Mouse (Mus musculus): ENCODE results near the gene Wdr24. TPM values are rescaled to one million over a fixed set of nuclear protein-coding genes. Genes with fewer than 3 reads are reported as not detected.

The Wdr24 gene
- polyA plus RNA-seq, 1 experiment, result 14.5 TPM

GRCm38 (mm10) chr17:25829558-25830017 lies 6.2 kb downstream of the Wdr24 start:
- 0 out of 2 replicates have a peak overlapping the region, but pooled peaks have one; percentile 59 for H3K27ac ChIP-seq (ENCODE audit: insufficient read depth, low read length)
- peaks cover 3% of the 10 kb centered on the region; the same call in 1 of the 2 replicates for H3K4me1 ChIP-seq (ENCODE audit: control insufficient read depth, insufficient read depth, low read length)
- H3K4me3 ChIP-seq (ENCODE audit: insufficient read depth, low read length), result peak overlapping the region; percentile 44
- TF ChIP-seq POLR2A (IDR thresholded peaks at IDR 0.05; ENCODE audit: low read depth, low read length) (peak; percentile 49; the same call in 1 of the 2 replicates), CTCF (IDR thresholded peaks at IDR 0.05; ENCODE audit: borderline replicate concordance, insufficient read depth, low read length) (no peak)

- H3K4me3 ChIP-seq (ENCODE audit: insufficient read depth, low read length), result no peak overlapping the region
- TF ChIP-seq CTCF (IDR thresholded peaks at IDR 0.05; ENCODE audit: borderline replicate concordance, insufficient read depth, low read length) (no peak), POLR2A (IDR thresholded peaks at IDR 0.05; ENCODE audit: low read depth, low read length) (no peak; the same call in 1 of the 2 replicates)
- H3K27ac ChIP-seq (ENCODE audit: insufficient read depth, low read length), result no peak overlapping the region
- peaks cover 7% of the 10 kb centered on the region; the same call in 1 of the 2 replicates for H3K4me1 ChIP-seq (ENCODE audit: control insufficient read depth, insufficient read depth, low read length)
Observed at GRCm38 (mm10) chr17:25830200-25830753, 6.8 kb downstream of the Wdr24 start.

GRCm38 (mm10) chr17:25830806-25831431 lies 7.5 kb downstream of the Wdr24 start:
- H3K4me3 ChIP-seq (ENCODE audit: insufficient read depth, low read length), result peak overlapping the region; percentile 86
- H3K27ac ChIP-seq (ENCODE audit: insufficient read depth, low read length), result no peak overlapping the region
- no peak for TF ChIP-seq CTCF (IDR thresholded peaks at IDR 0.05; ENCODE audit: borderline replicate concordance, insufficient read depth, low read length)
- peak; percentile 23; the same call in 1 of the 2 replicates for TF ChIP-seq POLR2A (IDR thresholded peaks at IDR 0.05; ENCODE audit: low read depth, low read length)
- peaks cover 7% of the 10 kb centered on the region for H3K4me1 ChIP-seq (ENCODE audit: control insufficient read depth, insufficient read depth, low read length)

GRCm38 (mm10) chr17:25831451-25832281 lies 8.2 kb downstream of the Wdr24 start:
- H3K27ac ChIP-seq (ENCODE audit: insufficient read depth, low read length), result peak overlapping the region; percentile 77
- peaks cover 12% of the 10 kb centered on the region for H3K4me1 ChIP-seq (ENCODE audit: control insufficient read depth, insufficient read depth, low read length)
- peak overlapping the region; percentile 86 for H3K4me3 ChIP-seq (ENCODE audit: insufficient read depth, low read length)
- TF ChIP-seq POLR2A (IDR thresholded peaks at IDR 0.05; ENCODE audit: low read depth, low read length) (peak; percentile 22), CTCF (IDR thresholded peaks at IDR 0.05; ENCODE audit: borderline replicate concordance, insufficient read depth, low read length) (no peak)

GRCm38 (mm10) chr17:25832436-25833290 lies 9.2 kb downstream of the Wdr24 start:
- Histone ChIP-seq H3K4me1 (ENCODE audit: control insufficient read depth, insufficient read depth, low read length) (peaks cover 14% of the 10 kb centered on the region), H3K27ac (ENCODE audit: insufficient read depth, low read length) (peak overlapping the region; percentile 94), H3K4me3 (ENCODE audit: insufficient read depth, low read length) (peak overlapping the region; percentile 86)

GRCm38 (mm10) chr17:25833291-25833663 lies 9.8 kb downstream of the Wdr24 start, which contains the start of gene Stub1:
TSS of gene Stub1 (minus strand) at chr17:25833404.
- peak within 1 kb of the TSS; percentile 86 for H3K4me3 ChIP-seq (ENCODE audit: insufficient read depth, low read length)
- H3K27ac ChIP-seq (ENCODE audit: insufficient read depth, low read length), result peak within 1 kb of the TSS; percentile 94
- TF ChIP-seq CTCF (IDR thresholded peaks at IDR 0.05; ENCODE audit: borderline replicate concordance, insufficient read depth, low read length), result no peak
- peak; percentile 23; the same call in 1 of the 2 replicates for TF ChIP-seq POLR2A (IDR thresholded peaks at IDR 0.05; ENCODE audit: low read depth, low read length)
- peaks cover 14% of the 10 kb centered on the region for H3K4me1 ChIP-seq (ENCODE audit: control insufficient read depth, insufficient read depth, low read length)

More at GRCm38 (mm10) chr17:25832436-25833290, 9.2 kb downstream of the Wdr24 start:
- peak; percentile 83 for TF ChIP-seq POLR2A (IDR thresholded peaks at IDR 0.05; ENCODE audit: low read depth, low read length)
- no peak for TF ChIP-seq CTCF (IDR thresholded peaks at IDR 0.05; ENCODE audit: borderline replicate concordance, insufficient read depth, low read length)

GRCm38 (mm10) chr17:25833961-25834594 lies 10.7 kb downstream of the Wdr24 start:
- Histone ChIP-seq H3K4me3 (ENCODE audit: insufficient read depth, low read length) (peak overlapping the region; percentile 69), H3K27ac (ENCODE audit: insufficient read depth, low read length) (peak overlapping the region; percentile 94; the same call in 1 of the 2 replicates), H3K4me1 (ENCODE audit: control insufficient read depth, insufficient read depth, low read length) (peaks cover 14% of the 10 kb centered on the region)
- TF ChIP-seq POLR2A (IDR thresholded peaks at IDR 0.05; ENCODE audit: low read depth, low read length), result no peak
- TF ChIP-seq CTCF (IDR thresholded peaks at IDR 0.05; ENCODE audit: borderline replicate concordance, insufficient read depth, low read length), result no peak

- Histone ChIP-seq H3K4me1 (ENCODE audit: control insufficient read depth, insufficient read depth, low read length) (peaks cover 14% of the 10 kb centered on the region), H3K4me3 (ENCODE audit: insufficient read depth, low read length) (peak overlapping the region; percentile 69; the same call in 1 of the 2 replicates), H3K27ac (ENCODE audit: insufficient read depth, low read length) (no peak overlapping the region)
- TF ChIP-seq CTCF (IDR thresholded peaks at IDR 0.05; ENCODE audit: borderline replicate concordance, insufficient read depth, low read length), result no peak
- 0 out of 2 replicates have a peak, but pooled peaks have one; percentile 8 for TF ChIP-seq POLR2A (IDR thresholded peaks at IDR 0.05; ENCODE audit: low read depth, low read length)
Observed at GRCm38 (mm10) chr17:25834595-25835222, 11.3 kb downstream of the Wdr24 start.
